Comparison of ENCODE assay signal across 8 mouse cellular contexts in genomic region chr13:104816270-104816634, GRCm38 (mm10). TPM values are rescaled to one million over a fixed set of nuclear protein-coding genes. Genes with fewer than 3 reads are reported as not detected.
DNase-seq lines count a peak whose midpoint lies in the region; ATAC-seq and TF ChIP-seq lines count a peak whose summit lies in the region.

No protein-coding gene starts in this region.

- peak overlapping the region; percentile 67 for H3K4me2 ChIP-seq in forebrain, embryonic 12.5 days
- H3K4me2 ChIP-seq in limb, embryonic 13.5 days (replicated peaks), result peak overlapping the region; percentile 79
- H3K4me2 ChIP-seq in neural tube, embryonic 15.5 days, result peak overlapping the region; percentile 81

- no peak for DNase-seq in heart, adult 2 months
- no peak for DNase-seq in heart, adult 8-10 months (ENCODE audit: low spot score)
- no peak for DNase-seq in right cerebral cortex, postnatal 36 days (ENCODE audit: low spot score in 2 of 2)
- DNase-seq in urinary bladder, adult 18-20 months (ENCODE audit: low spot score in 2 of 2), result no peak

- 5% methylated on average over 8 of the region's 8 CpGs for WGBS in heart, adult 2 months
- WGBS in forebrain, embryonic 12.5 days, result 8% methylated on average over 8 of the region's 8 CpGs
- 11% methylated on average over 8 of the region's 8 CpGs for WGBS in limb, embryonic 13.5 days
- WGBS in neural tube, embryonic 15.5 days, result 10% methylated on average over 8 of the region's 8 CpGs

- no peak for TF ChIP-seq EP300 in heart, adult 2 months (IDR thresholded peaks at IDR 0.05; ENCODE audit: insufficient read depth, low read depth, low read length)

- H3K79me2 ChIP-seq in heart, adult 2 months (replicated peaks; ENCODE audit: control insufficient read depth, insufficient read depth, low read length), result peaks cover 1% of the 10 kb centered on the region

- H3K36me3 ChIP-seq in heart, adult 2 months (ENCODE audit: control insufficient read depth, insufficient read depth, low read length), result peaks cover 2% of the 10 kb centered on the region; the same call in 1 of the 2 replicates
- H3K36me3 ChIP-seq in E14TG2a.4 (ENCODE audit: insufficient read depth, low read length), result peaks cover 15% of the 10 kb centered on the region; the same call in 1 of the 2 replicates
- H3K36me3 ChIP-seq in forebrain, embryonic 12.5 days (replicated peaks), result no peaks in the 10 kb centered on the region
- peaks cover 4% of the 10 kb centered on the region; the same call in 1 of the 2 replicates for H3K36me3 ChIP-seq in limb, embryonic 13.5 days
- no peaks in the 10 kb centered on the region for H3K36me3 ChIP-seq in neural tube, embryonic 15.5 days

- no peak for TF ChIP-seq CTCF in heart, adult 2 months (IDR thresholded peaks at IDR 0.05)
- TF ChIP-seq CTCF in E14TG2a.4 (conservative IDR thresholded peaks at IDR 0.05; ENCODE audit: low read length), result no peak

- no peaks in the 10 kb centered on the region for H3K27me3 ChIP-seq in heart, adult 2 months (ENCODE audit: control insufficient read depth, insufficient read depth, low read length)
- no peaks in the 10 kb centered on the region for H3K27me3 ChIP-seq in E14TG2a.4 (ENCODE audit: insufficient read depth, low read length)
- H3K27me3 ChIP-seq in forebrain, embryonic 12.5 days, result no peaks in the 10 kb centered on the region
- no peaks in the 10 kb centered on the region for H3K27me3 ChIP-seq in limb, embryonic 13.5 days
- H3K27me3 ChIP-seq in neural tube, embryonic 15.5 days (replicated peaks), result no peaks in the 10 kb centered on the region

- H3K4me3 ChIP-seq in heart, adult 2 months, result peak overlapping the region; percentile 95
- H3K4me3 ChIP-seq in E14TG2a.4 (replicated peaks; ENCODE audit: low read length), result peak overlapping the region; percentile 88
- peak overlapping the region; percentile 74 for H3K4me3 ChIP-seq in forebrain, embryonic 12.5 days (replicated peaks)
- H3K4me3 ChIP-seq in limb, embryonic 13.5 days, result peak overlapping the region; percentile 74
- peak overlapping the region; percentile 86 for H3K4me3 ChIP-seq in neural tube, embryonic 15.5 days (replicated peaks)

- H3K27ac ChIP-seq in heart, adult 2 months, result peak overlapping the region; percentile 100
- 0 out of 2 replicates have a peak overlapping the region, but pooled peaks have one; percentile 66 for H3K27ac ChIP-seq in forebrain, embryonic 12.5 days
- peak overlapping the region; percentile 77 for H3K27ac ChIP-seq in limb, embryonic 13.5 days
- H3K27ac ChIP-seq in neural tube, embryonic 15.5 days (replicated peaks), result peak overlapping the region; percentile 85

- intact Hi-C loops in heart, adult 2 months (cut with DNase I), result loop anchor here (5.0 kb wide), 1 partner anchor 231 kb away; no protein-coding TSS in a partner anchor

- ATAC-seq in forebrain, embryonic 12.5 days (ENCODE audit: low FRiP score), result no peak
- ATAC-seq in limb, embryonic 13.5 days (ENCODE audit: low FRiP score, low read depth), result peak; percentile 24
- peak; percentile 55 for ATAC-seq in neural tube, embryonic 15.5 days (ENCODE audit: low FRiP score)

- H3K4me1 ChIP-seq in heart, adult 2 months (ENCODE audit: control insufficient read depth, insufficient read depth, low read length), result no peaks in the 10 kb centered on the region
- H3K4me1 ChIP-seq in E14TG2a.4 (replicated peaks; ENCODE audit: low read depth, low read length), result peaks cover 14% of the 10 kb centered on the region
- peaks cover 19% of the 10 kb centered on the region for H3K4me1 ChIP-seq in forebrain, embryonic 12.5 days
- H3K4me1 ChIP-seq in limb, embryonic 13.5 days, result peaks cover 16% of the 10 kb centered on the region
- peaks cover 20% of the 10 kb centered on the region for H3K4me1 ChIP-seq in neural tube, embryonic 15.5 days

- H3K9ac ChIP-seq in heart, adult 2 months (ENCODE audit: low read depth, low read length), result peak overlapping the region; percentile 83
- peak overlapping the region; percentile 78 for H3K9ac ChIP-seq in forebrain, embryonic 12.5 days
- H3K9ac ChIP-seq in limb, embryonic 13.5 days, result peak overlapping the region; percentile 91
- peak overlapping the region; percentile 85 for H3K9ac ChIP-seq in neural tube, embryonic 15.5 days (replicated peaks)

- no peaks in the 10 kb centered on the region for H3K9me3 ChIP-seq in E14TG2a.4 (ENCODE audit: low read length)
- no peaks in the 10 kb centered on the region for H3K9me3 ChIP-seq in forebrain, embryonic 12.5 days
- H3K9me3 ChIP-seq in limb, embryonic 13.5 days, result no peaks in the 10 kb centered on the region
- no peaks in the 10 kb centered on the region for H3K9me3 ChIP-seq in neural tube, embryonic 15.5 days (replicated peaks)

- no peak for TF ChIP-seq POLR2A in heart, adult 2 months (IDR thresholded peaks at IDR 0.05; ENCODE audit: insufficient read depth, low read depth, low read length)

RNA-seq across cellular contexts. Expression of gene Cwc27, which starts 0.7 kb away (rescaled TPM):
- total RNA-seq in heart, adult 2 months (2021), result 10 to 100 TPM; 13.5 to 15.2 TPM
- 4.5 and 8.3 TPM in 2 replicates for polyA plus RNA-seq in heart, adult 2 months (2012; rRNA removed)
- total RNA-seq in heart, adult 8-10 months (2022), result 10 to 100 TPM; 11.6 to 15.3 (median 14.0) TPM
- polyA plus RNA-seq in forebrain, embryonic 12.5 days (2016; fragmentation: Nextera tagmentation; extraction: Ambion mirVana), result 31.7 and 35.3 TPM in 2 replicates
- polyA plus RNA-seq in limb, embryonic 13.5 days (2015; fragmentation: Nextera tagmentation; extraction: Ambion mirVana), result 31.7 and 35.1 TPM in 2 replicates
- polyA plus RNA-seq in neural tube, embryonic 15.5 days (2015; fragmentation: Nextera tagmentation; extraction: Ambion mirVana), result 23.4 and 24.1 TPM in 2 replicates

RNA-seq across cellular contexts. Expression of gene Srek1ip1, which starts 24.0 kb away (rescaled TPM):
- total RNA-seq in heart, adult 2 months (2021), result 10 to 100 TPM; 21.0 to 22.3 TPM
- 11.3 and 19.5 TPM in 2 replicates for polyA plus RNA-seq in heart, adult 2 months (2012; rRNA removed)
- total RNA-seq in heart, adult 8-10 months (2022), result 10 to 100 TPM; 18.3 to 21.4 (median 20.7) TPM
- polyA plus RNA-seq in forebrain, embryonic 12.5 days (2016; fragmentation: Nextera tagmentation; extraction: Ambion mirVana), result 23.4 and 23.8 TPM in 2 replicates
- 27.8 and 29.1 TPM in 2 replicates for polyA plus RNA-seq in limb, embryonic 13.5 days (2015; fragmentation: Nextera tagmentation; extraction: Ambion mirVana)
- 12.9 and 16.4 TPM in 2 replicates for polyA plus RNA-seq in neural tube, embryonic 15.5 days (2015; fragmentation: Nextera tagmentation; extraction: Ambion mirVana)

RNA-seq across cellular contexts. Expression of gene Shisal2b, which starts 47.4 kb away (rescaled TPM):
- total RNA-seq in heart, adult 2 months (2021), result not detected
- not detected in 2 replicates for polyA plus RNA-seq in heart, adult 2 months (2012; rRNA removed)
- total RNA-seq in heart, adult 8-10 months (2022), result not detected
- not detected in 2 replicates for polyA plus RNA-seq in forebrain, embryonic 12.5 days (2016; fragmentation: Nextera tagmentation; extraction: Ambion mirVana)
- 0.41 and 0.69 TPM in 2 replicates for polyA plus RNA-seq in limb, embryonic 13.5 days (2015; fragmentation: Nextera tagmentation; extraction: Ambion mirVana)
- 1.8 and 3.4 TPM in 2 replicates for polyA plus RNA-seq in neural tube, embryonic 15.5 days (2015; fragmentation: Nextera tagmentation; extraction: Ambion mirVana)
